Mouse (Mus musculus): ENCODE data around the gene Cidec. TPM values are rescaled to one million over a fixed set of nuclear protein-coding genes. Genes with fewer than 3 reads are reported as not detected.
A peak's percentile ranks its signal among the peaks of the same experiment; 100 is the strongest.

The Cidec gene
- 1 to 10 TPM; 5.6 to 9.0 TPM for total RNA-seq (2021)

DNA sequence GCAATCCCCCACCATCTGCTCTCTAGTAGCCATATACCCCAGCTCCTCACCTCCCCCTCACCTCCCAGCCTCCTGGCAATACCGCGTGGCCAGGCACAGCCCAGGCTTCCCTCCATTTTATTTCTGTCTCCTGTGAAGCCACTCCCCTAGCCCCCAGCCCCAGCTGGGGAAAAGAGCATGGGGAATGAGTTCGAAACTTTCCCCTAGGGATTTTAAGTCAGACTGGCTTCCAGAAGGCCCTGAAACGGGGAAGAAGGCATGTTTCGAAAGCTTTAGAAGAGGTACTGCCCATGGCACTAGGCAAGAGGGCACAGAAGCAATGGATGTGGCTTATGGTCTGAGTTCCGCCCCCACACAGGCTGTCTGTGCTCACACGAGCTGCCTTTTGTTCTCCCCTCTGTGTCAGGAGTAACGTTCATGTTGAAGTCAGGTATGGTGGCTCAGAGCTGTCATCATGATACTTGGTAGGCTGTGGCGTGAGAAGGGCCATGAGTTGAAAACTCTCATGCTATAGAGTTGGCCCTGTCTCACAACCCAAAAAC is at the start of gene Cidec:
Gene Cidec, minus strand, starts transcription at position 97 of the 542 bp plus-strand sequence.
- DNase-seq (ENCODE audit: low spot score) = no peak
- intact Hi-C loops (cut with DNase I) = no loop called here

DNA sequence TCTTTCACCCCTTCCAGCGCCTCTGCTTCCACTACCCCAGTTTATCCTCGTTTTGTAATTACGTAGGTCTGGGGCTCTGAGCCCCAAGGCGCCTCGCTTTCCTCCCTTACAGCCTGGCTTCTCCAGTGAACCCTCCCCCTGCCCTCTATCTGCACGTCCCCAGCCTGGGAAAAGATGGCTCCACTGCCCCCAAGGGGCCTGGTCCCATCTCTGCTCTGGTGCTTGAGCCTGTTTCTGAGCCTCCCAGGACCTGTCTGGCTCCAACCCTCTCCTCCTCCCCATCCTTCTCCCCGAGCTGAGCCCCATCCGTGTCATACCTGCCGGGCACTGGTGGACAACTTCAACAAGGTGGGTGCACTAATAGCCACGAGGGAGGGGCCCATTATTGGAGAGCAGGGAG is 48.2 kb upstream of the Cidec start:
- no peak for DNase-seq (ENCODE audit: low spot score)
- intact Hi-C loops (cut with DNase I) = loop anchor here (10.0 kb wide), 1 partner anchor 211 kb away; the partner anchor contains the start of gene Tatdn2

DNA sequence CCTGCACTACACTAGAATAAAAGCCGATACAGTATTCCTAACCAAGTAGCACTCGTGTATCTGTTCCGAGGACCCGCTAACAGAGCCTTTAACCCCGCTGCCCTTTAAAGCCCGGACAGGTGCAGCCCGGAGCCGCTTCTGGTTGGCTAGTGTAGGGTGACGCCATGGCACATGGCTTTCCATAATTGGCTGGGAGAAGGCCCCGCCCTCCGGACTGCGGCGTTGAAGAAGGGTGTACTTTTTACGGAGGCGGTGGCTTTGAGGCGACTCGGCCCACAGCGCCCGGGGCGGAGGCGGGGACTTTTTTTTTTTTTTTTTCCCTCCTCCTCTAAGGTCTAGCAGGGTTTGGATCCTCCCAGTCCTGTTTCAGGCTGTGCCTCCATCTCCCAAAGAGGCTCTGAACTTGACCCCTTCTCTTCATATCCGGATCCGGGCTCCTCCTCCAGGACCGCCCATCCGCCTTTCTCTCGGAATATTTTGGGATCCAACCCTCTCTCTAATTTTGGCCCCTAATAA is 47.6 kb upstream of the Cidec start, which contains the start of gene Creld1:
Gene Creld1, plus strand, starts transcription at position 198 of the 516 bp plus-strand sequence.
- intact Hi-C loops (cut with DNase I) = loop anchor here (10.0 kb wide), 1 partner anchor 212 kb away; the partner anchor contains the start of gene Tatdn2

GRCm38 (mm10) chr6:113482477-113483099 is 47.0 kb upstream of the Cidec start:
- DNase-seq (ENCODE audit: low spot score) = no peak
- intact Hi-C loops (cut with DNase I) = loop anchor here (10.0 kb wide), 1 partner anchor 212 kb away; the partner anchor contains the start of gene Tatdn2

More for the DNA sequence above, 47.6 kb upstream of the Cidec start, which contains the start of gene Creld1:
- DNase-seq (ENCODE audit: low spot score) = peak; percentile 91

- intact Hi-C loops (cut with DNase I) = loop anchor here (10.0 kb wide), 1 partner anchor 214 kb away; the partner anchor contains the start of gene Tatdn2
These were observed 45.2 kb upstream of the Cidec start for GRCm38 (mm10) chr6:113480555-113481373.

GRCm38 (mm10) chr6:113478906-113479305 is 43.3 kb upstream of the Cidec start:
- DNase-seq (ENCODE audit: low spot score) = no peak

More at GRCm38 (mm10) chr6:113480555-113481373, 45.2 kb upstream of the Cidec start:
- DNase-seq (ENCODE audit: low spot score) = no peak

DNA sequence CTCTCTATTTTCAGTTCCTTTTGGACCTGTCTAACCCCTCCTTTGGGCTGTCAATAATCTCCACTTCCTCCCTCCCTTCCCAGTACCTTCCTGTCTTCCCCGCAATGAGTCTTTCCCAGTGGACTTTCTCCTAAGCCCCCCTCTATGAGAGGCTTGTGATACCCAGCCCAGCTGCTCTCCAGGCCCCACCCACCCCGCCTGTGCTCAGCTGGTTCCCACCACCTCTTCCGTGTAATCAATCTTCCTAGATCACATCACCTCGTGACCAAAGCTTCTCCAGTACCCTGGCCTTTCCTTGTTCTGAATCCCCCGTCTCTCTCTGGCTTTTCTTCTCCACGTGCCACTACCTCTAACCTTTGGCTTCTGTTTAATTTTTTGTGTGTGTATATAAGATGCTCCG is 41.8 kb upstream of the Cidec start:
- no peak for DNase-seq (ENCODE audit: low spot score)
- intact Hi-C loops (cut with DNase I) = no loop called here

More at GRCm38 (mm10) chr6:113478906-113479305, 43.3 kb upstream of the Cidec start:
- intact Hi-C loops (cut with DNase I) = no loop called here

- intact Hi-C loops (cut with DNase I) = loop anchor here (5.0 kb wide), 2 partner anchors 141 to 236 kb away; partner anchors contain the start of gene Mtmr14
- no peak for DNase-seq (ENCODE audit: low spot score)
These were observed 38.2 kb upstream of the Cidec start for GRCm38 (mm10) chr6:113473715-113474114.

GRCm38 (mm10) chr6:113473246-113473645 is 37.7 kb upstream of the Cidec start:
- intact Hi-C loops (cut with DNase I) = loop anchor here (5.0 kb wide), 2 partner anchors 141 to 236 kb away; partner anchors contain the start of gene Mtmr14
- no peak for DNase-seq (ENCODE audit: low spot score)

DNA sequence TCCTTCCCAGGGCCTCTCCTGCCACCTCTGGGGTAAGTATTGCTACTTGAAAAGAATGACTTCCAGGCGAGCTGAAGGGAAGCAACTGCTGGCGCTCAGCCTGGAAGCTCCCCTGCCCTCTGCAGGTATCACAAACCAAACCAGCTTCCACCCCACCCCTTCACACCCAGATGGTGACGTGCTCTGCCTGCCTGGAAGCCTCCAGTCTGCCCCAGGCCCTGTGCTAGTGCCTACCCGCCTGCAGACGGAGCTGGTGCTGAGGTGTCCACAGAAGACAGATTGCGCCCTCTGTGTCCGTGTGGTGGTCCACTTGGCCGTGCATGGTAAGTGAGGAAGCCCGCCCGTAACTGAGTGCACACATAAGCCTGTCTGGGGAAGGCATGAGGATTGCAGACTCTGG is 36.5 kb upstream of the Cidec start:
- DNase-seq (ENCODE audit: low spot score) = no peak
- intact Hi-C loops (cut with DNase I) = loop anchor here (5.0 kb wide), 2 partner anchors 140 to 235 kb away; partner anchors contain the start of gene Mtmr14

DNA sequence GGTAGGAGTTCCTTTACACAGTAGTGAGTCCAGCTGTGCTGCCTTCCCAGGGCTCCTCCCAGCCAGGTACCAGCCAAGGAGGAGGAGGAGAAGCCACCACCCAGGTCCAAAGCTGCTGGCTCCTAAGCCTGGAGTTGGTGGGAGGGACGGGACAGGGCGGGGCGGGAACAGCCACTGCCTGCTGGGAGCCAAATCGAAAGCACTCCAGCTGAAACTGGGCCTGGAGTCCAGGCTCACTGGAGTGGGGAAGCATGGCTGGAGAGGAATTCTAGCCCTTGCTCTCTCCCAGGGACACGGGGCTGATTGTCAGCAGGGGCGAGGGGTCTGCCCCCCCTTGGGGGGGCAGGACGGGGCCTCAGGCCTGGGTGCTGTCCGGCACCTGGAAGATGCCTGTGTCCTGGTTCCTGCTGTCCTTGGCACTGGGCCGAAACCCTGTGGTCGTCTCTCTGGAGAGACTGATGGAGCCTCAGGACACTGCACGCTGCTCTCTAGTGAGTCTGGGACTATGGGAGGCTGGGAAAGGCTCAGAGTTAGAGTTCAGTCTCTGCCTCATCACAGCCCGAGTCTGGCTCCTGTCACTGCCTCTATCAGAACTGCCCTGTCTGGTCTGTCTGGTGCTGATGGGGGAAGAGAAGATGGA is 35.9 kb upstream of the Cidec start, which contains the start of gene Il17rc:
Gene Il17rc, plus strand, starts transcription at position 131 of the 640 bp plus-strand sequence.
- peak; percentile 51 for DNase-seq (ENCODE audit: low spot score)
- intact Hi-C loops (cut with DNase I) = loop anchor here (5.0 kb wide), 2 partner anchors 139 to 234 kb away; partner anchors contain the start of gene Mtmr14

DNA sequence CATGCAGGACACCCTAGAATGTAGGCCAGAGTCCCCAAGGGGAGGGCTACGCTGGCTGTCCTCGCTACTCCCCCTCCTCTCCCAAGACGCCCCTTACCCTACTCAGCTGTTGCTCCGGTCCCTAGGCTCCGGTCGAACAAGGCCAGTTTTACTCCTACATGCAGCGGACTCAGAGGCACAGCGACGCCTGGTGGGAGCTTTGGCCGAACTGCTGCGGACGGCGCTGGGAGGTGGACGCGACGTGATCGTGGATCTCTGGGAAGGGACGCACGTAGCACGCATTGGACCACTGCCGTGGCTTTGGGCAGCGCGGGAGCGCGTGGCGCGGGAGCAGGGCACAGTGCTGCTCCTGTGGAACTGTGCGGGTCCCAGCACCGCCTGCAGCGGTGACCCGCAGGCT is 33.9 kb upstream of the Cidec start:
- intact Hi-C loops (cut with DNase I) = loop anchor here (2.0 to 5.0 kb wide), 3 partner anchors 27 to 431 kb away; partner anchors contain the start of gene Jagn1
- DNase-seq (ENCODE audit: low spot score) = no peak

- intact Hi-C loops (cut with DNase I) = loop anchor here (2.0 to 5.0 kb wide), 3 partner anchors 26 to 430 kb away; partner anchors contain the start of gene Jagn1
- no peak for DNase-seq (ENCODE audit: low spot score)
These were observed 33.5 kb upstream of the Cidec start for GRCm38 (mm10) chr6:113469021-113469420.

- intact Hi-C loops (cut with DNase I) = loop anchor here (2.0 to 5.0 kb wide), 3 partner anchors 26 to 430 kb away; partner anchors contain the start of gene Jagn1
- DNase-seq (ENCODE audit: low spot score) = no peak
These were observed 33.0 kb upstream of the Cidec start for GRCm38 (mm10) chr6:113468512-113468911.

- intact Hi-C loops (cut with DNase I) = loop anchor here (5.0 kb wide), 1 partner anchor 293 kb away; no protein-coding TSS in a partner anchor
- DNase-seq (ENCODE audit: low spot score) = no peak
These were observed 30.0 kb upstream of the Cidec start for GRCm38 (mm10) chr6:113465602-113466001.

GRCm38 (mm10) chr6:113464040-113464439 is 28.5 kb upstream of the Cidec start:
- DNase-seq (ENCODE audit: low spot score) = no peak
- intact Hi-C loops (cut with DNase I) = no loop called here

DNA sequence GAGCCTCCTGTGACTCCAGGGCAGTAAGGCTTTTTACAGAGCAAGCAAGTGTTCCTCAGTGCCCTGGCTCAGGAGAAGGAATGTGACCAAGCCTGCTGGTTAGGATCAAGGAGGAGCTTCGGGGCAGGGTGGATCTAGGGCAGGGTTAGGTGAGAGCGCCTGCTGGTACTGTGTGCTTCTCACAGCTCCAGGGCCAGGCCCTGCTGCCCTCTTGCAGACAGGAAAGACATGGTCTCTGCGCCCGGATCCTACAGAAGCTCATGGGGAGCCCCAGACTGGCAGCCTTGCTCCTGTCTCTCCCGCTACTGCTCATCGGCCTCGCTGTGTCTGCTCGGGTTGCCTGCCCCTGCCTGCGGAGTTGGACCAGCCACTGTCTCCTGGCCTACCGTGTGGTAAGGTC is 23.1 kb upstream of the Cidec start:
- no peak for DNase-seq (ENCODE audit: low spot score)
- intact Hi-C loops (cut with DNase I) = no loop called here

DNA sequence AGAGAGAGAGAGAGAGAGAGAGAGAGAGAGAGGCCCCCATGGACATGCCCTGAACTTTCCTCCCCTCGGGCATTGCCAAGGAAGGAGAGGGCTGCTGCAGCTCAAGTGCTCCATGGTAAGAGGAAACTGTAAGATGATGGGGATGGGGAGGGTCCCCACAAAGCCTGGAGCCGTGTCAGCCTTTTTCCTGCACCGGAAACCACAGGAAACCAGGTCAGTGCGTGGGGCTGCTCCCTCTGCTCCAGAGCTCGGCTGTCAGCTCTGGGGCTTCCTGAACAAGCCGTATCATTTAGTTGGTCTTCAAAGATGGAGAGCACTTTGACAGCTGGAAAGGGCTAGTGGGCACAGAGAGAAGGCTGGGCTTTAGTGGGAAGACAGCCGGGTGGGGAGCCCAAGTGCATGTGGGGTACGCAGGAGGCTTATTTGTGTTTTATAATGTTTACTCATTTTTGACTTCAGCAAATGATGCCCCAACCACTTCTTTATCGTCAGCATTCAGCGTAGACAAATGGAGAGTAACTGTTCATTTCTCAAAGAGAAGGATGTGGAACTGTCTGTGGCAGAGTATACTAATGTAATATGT is 22.5 kb upstream of the Cidec start, which contains the start of gene Il17re:
Gene Il17re, plus strand, starts transcription at position 533 of the 583 bp plus-strand sequence.
- no peak for DNase-seq (ENCODE audit: low spot score)
- intact Hi-C loops (cut with DNase I) = no loop called here
